Mouse (Mus musculus) neural tube, embryonic 13.5 days (tissue): ENCODE measurements around the gene Ptgir. TPM values are rescaled to one million over a fixed set of nuclear protein-coding genes. Genes with fewer than 3 reads are reported as not detected.

Experiments
- ATAC-seq: fragments of 200-750 bp; cut with Nextera tagmentation; 2 replicates; pipeline ENCODE4 v1.8.0; 2017; ENCODE audit warnings: low read depth, mild to moderate bottlenecking, moderate TSS enrichment, moderate library complexity
- H3K27ac ChIP-seq: fragments of 300-500 bp; sonication (generic); replicated peaks from 2 replicates; pipeline ENCODE4 v1.5.1; 2015; ENCODE audit warnings: moderate library complexity, mild to moderate bottlenecking, inconsistent platforms
- H3K27me3 ChIP-seq: fragments of 300-500 bp; sonication (generic); 2 replicates; pipeline ENCODE4 v1.6.1; 2015; ENCODE audit warnings: mild to moderate bottlenecking, inconsistent platforms
- H3K36me3 ChIP-seq: fragments of 300-500 bp; sonication (generic); 2 replicates; pipeline ENCODE4 v1.6.1; 2015; ENCODE audit warnings: mild to moderate bottlenecking, inconsistent platforms
- H3K4me1 ChIP-seq: fragments of 300-500 bp; sonication (generic); replicated peaks from 2 replicates; pipeline ENCODE4 v1.6.1; 2015; ENCODE audit warnings: inconsistent platforms
- H3K4me2 ChIP-seq: fragments of 300-500 bp; sonication (generic); 2 replicates; pipeline ENCODE4 v1.6.1; 2015; ENCODE audit warnings: inconsistent platforms, mild to moderate bottlenecking, moderate library complexity
- H3K4me3 ChIP-seq: fragments of 300-500 bp; sonication (generic); 2 replicates; pipeline ENCODE4 v1.5.1; 2015; ENCODE audit warnings: mild to moderate bottlenecking, inconsistent platforms
- H3K9ac ChIP-seq: fragments of 300-500 bp; sonication (generic); 2 replicates; pipeline ENCODE4 v1.6.1; 2015; ENCODE audit warnings: moderate library complexity, mild to moderate bottlenecking, inconsistent platforms
- H3K9me3 ChIP-seq: fragments of 300-500 bp; sonication (generic); 2 replicates; pipeline ENCODE4 v1.6.1; 2016; ENCODE audit warnings: inconsistent platforms
- WGBS: fragments of 180-500 bp; shearing (Covaris S2); methylation state at CpG from one replicate; pipeline ENCODE4 v1.1.7; 2015; 5-methylcytosine and 5-hydroxymethylcytosine counted together
- polyA plus RNA-seq: library from polyadenylated mRNA; unstranded; fragments of >200 nt; fragmentation: Nextera tagmentation; extraction: Ambion mirVana; gene quantifications from 2 replicates; pipeline ENCODE4 v1.2.1, GENCODE M21; 2015

The Ptgir gene
- polyA plus RNA-seq, 1 experiment from 2014 or later, result 3.6 TPM

DNA sequence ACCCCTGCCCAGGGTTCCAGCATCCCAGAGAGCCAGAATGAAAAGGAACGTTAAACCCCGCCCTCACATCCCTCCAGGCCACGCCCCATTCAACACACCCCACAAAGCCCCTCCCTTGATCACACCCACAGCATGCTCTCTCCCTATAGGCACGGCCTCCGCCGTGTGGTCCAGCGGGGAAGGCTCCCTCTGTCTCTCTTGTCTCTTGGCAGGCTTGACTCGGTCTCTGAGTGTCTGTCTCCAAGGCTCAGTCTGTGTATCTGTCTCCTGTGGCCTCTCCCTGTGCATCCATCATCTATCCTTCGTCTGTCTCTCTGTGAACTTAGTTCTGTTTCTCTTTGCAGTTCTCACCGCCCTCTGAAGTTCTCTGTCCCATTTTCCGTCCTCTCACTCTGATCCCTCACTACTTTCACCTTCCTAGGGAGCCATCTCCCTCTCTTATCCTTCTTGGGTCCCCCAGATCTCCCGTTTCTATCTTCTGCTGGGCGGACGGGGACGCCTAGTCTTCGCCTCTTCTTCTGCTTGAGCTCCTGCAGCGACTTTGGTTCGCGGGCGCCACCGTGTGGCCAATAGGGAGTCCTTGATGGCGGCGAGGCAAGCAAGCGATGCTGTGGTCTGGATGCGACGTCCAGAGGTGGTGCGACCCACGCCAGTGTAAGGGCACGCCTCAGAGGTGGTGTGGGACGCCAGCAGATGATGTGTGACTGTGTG, 14.5 kb upstream of the Ptgir start, which contains the start of gene Gng8:
Gng8 (plus strand) TSS at position 146 of the 711 bp plus-strand sequence.
- under 1% methylated on average over 30 of the region's 30 CpGs for WGBS
- Histone ChIP-seq H3K9me3 (no peaks in the 10 kb centered on the region), H3K4me1 (peaks cover 40% of the 10 kb centered on the region), H3K36me3 (peaks cover 8% of the 10 kb centered on the region), H3K27ac (peak within 1 kb of the TSS; percentile 66), H3K4me2 (peak within 1 kb of the TSS; percentile 57), H3K27me3 (peaks cover 54% of the 10 kb centered on the region), H3K4me3 (peak within 1 kb of the TSS; percentile 27), H3K9ac (peak within 1 kb of the TSS; percentile 38)
- ATAC-seq, result peak; percentile 68

DNA sequence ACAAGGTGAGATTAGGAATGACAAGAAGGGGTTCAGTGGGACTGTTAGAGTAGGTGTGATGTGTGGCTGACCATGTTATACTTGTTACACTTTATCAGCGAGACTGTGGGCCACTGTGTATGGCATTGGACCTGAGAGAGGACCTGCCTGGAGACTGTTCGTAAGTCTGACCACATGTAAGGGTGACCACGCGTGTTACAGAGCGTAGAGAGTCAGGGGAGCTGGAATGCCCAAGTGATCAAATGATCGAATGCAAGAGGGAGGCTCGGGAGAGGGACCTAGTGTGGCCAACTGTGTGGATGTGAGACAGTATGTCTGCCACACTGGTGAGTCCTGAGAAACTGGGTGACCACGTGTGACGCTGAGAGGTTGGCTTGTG, 13.9 kb upstream of the Ptgir start:
- WGBS, result 50% methylated on average over 9 of the region's 9 CpGs
- no peak overlapping the region for H3K27ac ChIP-seq
- H3K4me2 ChIP-seq, result peak overlapping the region; percentile 57
- H3K4me1 ChIP-seq, result peaks cover 40% of the 10 kb centered on the region
- peaks cover 4% of the 10 kb centered on the region for H3K36me3 ChIP-seq
- H3K4me3 ChIP-seq, result peak overlapping the region; percentile 27
- H3K9ac ChIP-seq, result peak overlapping the region; percentile 38; the same call in 1 of the 2 replicates
- no peaks in the 10 kb centered on the region for H3K9me3 ChIP-seq
- peaks cover 50% of the 10 kb centered on the region for H3K27me3 ChIP-seq
- ATAC-seq, result peak; percentile 9; the same call in 1 of the 2 replicates

DNA sequence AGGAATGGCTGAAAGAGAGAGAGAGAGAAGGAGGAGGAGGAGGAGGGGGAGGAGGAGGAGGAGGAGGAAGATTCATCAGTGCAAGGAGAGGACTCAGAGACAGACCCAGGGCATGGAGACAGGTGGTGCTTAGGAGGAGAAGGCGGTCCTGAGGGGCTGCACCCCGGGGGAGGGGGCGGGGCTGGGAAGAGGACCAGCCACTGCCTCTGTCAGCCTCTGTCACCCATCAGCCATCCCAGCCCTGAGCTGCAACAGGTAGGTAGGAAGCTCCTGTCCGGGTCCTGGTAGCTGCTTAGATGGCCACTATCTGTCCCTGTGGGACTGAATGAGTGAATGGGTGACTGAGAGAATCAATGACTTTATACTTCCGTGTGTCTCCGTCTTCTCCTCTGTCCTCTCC, 12.7 kb upstream of the Ptgir start:
- WGBS, result 0% methylated on average over 6 of the region's 6 CpGs
- Histone ChIP-seq H3K27me3 (peaks cover 43% of the 10 kb centered on the region), H3K36me3 (no peaks in the 10 kb centered on the region), H3K9me3 (no peaks in the 10 kb centered on the region), H3K27ac (peak overlapping the region; percentile 59; the same call in 1 of the 2 replicates), H3K9ac (peak overlapping the region; percentile 38; the same call in 1 of the 2 replicates), H3K4me1 (peaks cover 40% of the 10 kb centered on the region), H3K4me2 (peak overlapping the region; percentile 54), H3K4me3 (no peak overlapping the region)
- no peak for ATAC-seq

DNA sequence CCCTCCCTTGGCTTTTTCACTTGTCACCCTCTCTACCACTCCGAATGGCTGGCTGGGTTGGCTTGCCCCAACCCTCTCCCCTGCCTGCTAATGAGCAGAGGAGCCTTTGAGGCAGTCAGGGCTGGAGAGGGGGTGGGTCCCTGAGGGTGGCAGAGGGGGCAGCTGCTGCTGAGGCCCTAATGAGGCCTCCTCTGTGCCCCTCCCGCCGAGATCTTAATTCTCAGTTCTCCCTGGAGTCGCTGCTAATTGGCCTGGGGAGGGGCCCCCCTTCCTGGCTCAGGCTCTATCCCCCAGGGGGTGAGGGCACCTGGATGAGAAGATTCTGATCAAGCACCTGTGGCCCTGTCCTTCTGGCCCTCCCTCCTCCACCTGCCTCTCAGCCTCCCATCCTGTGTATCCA, 12.0 kb upstream of the Ptgir start:
- peaks cover 40% of the 10 kb centered on the region for H3K4me1 ChIP-seq
- H3K4me3 ChIP-seq, result peak overlapping the region; percentile 20; the same call in 1 of the 2 replicates
- H3K27ac ChIP-seq, result peak overlapping the region; percentile 59
- ATAC-seq, result peak; percentile 38; the same call in 1 of the 2 replicates
- H3K27me3 ChIP-seq, result peaks cover 39% of the 10 kb centered on the region
- H3K9ac ChIP-seq, result peak overlapping the region; percentile 38; the same call in 1 of the 2 replicates
- no peaks in the 10 kb centered on the region for H3K9me3 ChIP-seq
- 0% methylated on average over 4 of the region's 4 CpGs for WGBS
- peak overlapping the region; percentile 54 for H3K4me2 ChIP-seq
- no peaks in the 10 kb centered on the region for H3K36me3 ChIP-seq

DNA sequence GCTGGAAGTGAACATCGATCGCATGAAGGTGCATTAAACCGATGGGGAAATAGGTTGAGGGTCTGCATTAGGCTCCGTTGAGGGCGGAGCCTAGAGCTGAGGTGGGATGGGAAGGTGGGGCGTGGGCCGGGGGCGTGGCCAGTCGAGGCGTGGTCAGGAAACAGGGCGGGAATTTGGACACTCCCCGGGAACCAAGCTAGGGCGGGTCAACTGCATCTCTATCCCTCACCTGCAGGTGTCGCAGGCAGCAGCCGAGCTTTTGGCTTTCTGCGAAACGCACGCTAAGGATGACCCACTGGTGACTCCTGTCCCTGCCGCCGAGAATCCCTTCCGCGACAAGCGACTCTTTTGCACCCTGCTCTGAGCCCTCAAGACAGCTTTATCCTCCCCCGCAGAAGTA, 11.3 kb upstream of the Ptgir start:
- Histone ChIP-seq H3K9me3 (no peaks in the 10 kb centered on the region), H3K4me1 (peaks cover 43% of the 10 kb centered on the region), H3K27ac (no peak overlapping the region; the same call in 1 of the 2 replicates), H3K4me2 (peak overlapping the region; percentile 54), H3K9ac (peak overlapping the region; percentile 54), H3K36me3 (no peaks in the 10 kb centered on the region), H3K4me3 (peak overlapping the region; percentile 20), H3K27me3 (peaks cover 32% of the 10 kb centered on the region)
- under 1% methylated on average over 24 of the region's 24 CpGs for WGBS
- ATAC-seq, result peak; percentile 30

DNA sequence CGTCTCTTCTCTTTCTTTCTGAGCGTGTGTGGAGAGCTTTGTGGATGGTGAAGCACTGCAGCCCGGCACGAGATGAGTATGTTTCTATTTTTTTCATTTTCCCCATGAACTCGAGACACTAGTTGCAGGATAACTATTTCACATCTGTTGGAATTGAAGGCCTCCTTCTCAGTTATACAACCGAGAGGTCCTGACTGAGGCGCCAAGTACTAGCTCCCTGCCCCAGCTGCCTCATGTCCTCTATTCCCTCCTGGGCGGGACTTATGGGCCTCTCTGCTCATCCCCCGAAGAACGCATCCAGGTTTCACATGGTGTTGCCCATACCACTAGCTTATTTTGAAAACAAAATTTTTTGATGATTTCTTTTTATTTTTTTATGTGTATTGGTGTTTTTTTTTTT, 10.8 kb upstream of the Ptgir start:
- H3K9ac ChIP-seq, result peak overlapping the region; percentile 54
- WGBS, result 27% methylated on average over 10 of the region's 10 CpGs
- no peaks in the 10 kb centered on the region for H3K36me3 ChIP-seq

DNA sequence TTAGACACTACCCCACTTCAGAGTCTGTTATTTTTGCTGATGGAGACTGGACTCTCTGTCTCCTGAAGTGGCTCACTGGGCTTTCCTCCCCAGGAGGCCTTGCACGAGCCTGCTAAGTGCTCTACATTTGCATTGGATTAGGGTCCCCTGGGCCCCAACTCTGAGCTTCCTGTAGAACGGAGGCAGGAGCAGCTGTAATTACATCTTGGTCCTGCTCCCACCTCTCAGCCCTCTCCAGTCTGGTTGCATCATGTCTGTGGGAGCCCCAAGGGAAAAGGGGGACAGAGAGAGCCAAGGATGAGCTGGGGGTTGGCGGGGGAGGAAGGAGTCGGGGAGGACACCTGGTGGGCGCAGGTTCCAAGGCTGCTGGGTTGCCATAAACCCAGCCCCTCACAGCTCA, 5.8 kb upstream of the Ptgir start:
- ATAC-seq, result 0 out of 2 replicates have a peak, but pooled peaks have one; percentile 28
- Histone ChIP-seq H3K9ac (peak overlapping the region; percentile 34; the same call in 1 of the 2 replicates), H3K27me3 (no peaks in the 10 kb centered on the region), H3K9me3 (no peaks in the 10 kb centered on the region), H3K4me3 (no peak overlapping the region), H3K4me2 (no peak overlapping the region), H3K36me3 (no peaks in the 10 kb centered on the region), H3K4me1 (peaks cover 38% of the 10 kb centered on the region), H3K27ac (no peak overlapping the region; the same call in 1 of the 2 replicates)
- WGBS, result 18% methylated on average over 5 of the region's 5 CpGs

More for the DNA sequence above, 10.8 kb upstream of the Ptgir start:
- peak overlapping the region; percentile 20 for H3K4me3 ChIP-seq
- no peak for ATAC-seq
- peaks cover 48% of the 10 kb centered on the region for H3K4me1 ChIP-seq
- H3K9me3 ChIP-seq, result no peaks in the 10 kb centered on the region
- no peak overlapping the region; the same call in 1 of the 2 replicates for H3K27ac ChIP-seq
- peaks cover 27% of the 10 kb centered on the region for H3K27me3 ChIP-seq
- H3K4me2 ChIP-seq, result peak overlapping the region; percentile 54

DNA sequence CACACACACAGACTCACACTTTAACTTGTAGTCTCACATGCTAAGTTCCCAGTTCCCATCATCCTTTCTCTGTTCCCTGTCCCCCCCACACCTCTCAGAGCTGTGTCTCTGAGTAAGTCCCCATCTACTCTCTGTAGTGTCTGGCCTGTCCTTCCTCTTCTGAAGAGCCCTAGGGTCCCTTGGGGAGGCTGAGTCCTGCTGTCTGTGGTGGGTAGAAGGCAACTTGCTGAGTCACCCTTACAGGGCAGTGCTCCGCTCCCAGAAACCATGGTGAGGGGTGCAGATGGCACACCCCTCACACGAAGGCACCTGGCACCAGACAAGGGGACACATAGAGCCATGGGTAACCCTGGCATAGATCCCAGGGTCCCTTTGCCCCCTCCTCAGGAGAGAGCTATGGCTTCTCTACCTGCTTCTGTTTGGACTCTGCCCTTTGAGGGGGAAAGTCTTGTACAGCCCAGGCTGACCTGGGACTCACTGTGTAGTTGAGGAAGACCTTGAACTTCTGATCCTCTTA, 2.8 kb upstream of the Ptgir start:
- Histone ChIP-seq H3K27ac (no peak overlapping the region), H3K4me1 (peaks cover 44% of the 10 kb centered on the region), H3K9ac (no peak overlapping the region), H3K4me2 (no peak overlapping the region), H3K4me3 (no peak overlapping the region), H3K36me3 (no peaks in the 10 kb centered on the region), H3K9me3 (no peaks in the 10 kb centered on the region), H3K27me3 (no peaks in the 10 kb centered on the region)
- WGBS, result 71% methylated on average over 2 of the region's 2 CpGs
- ATAC-seq, result no peak

DNA sequence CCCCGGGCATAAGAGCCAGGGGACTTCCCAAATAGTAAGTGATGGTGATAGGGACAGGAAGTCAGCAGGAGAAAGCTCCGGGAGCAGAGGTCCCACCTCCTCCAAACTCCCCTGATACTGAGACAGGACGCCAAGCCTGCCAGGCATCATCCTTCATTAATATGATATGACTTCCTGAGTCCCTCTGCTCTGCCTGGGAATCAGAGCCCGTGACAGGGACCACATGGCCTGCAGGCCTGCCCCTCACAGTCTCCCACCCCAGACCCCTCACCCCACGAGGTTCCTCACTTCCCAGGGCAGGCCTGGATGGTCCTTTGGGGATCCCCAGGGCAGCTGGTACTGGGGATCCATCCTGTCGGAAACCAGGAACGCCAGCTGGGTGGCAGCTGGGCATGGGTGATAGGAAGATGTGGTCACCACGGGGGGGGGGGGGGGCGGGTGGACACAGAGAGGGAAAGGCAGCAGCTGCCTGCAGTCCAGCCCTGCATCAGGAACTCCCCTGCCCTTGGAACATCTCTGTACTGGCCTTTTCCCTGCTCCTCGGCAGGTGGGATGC, 2.1 kb upstream of the Ptgir start:
- 43% methylated on average over 9 of the region's 10 CpGs for WGBS
- no peak for ATAC-seq
- H3K36me3 ChIP-seq, result no peaks in the 10 kb centered on the region

DNA sequence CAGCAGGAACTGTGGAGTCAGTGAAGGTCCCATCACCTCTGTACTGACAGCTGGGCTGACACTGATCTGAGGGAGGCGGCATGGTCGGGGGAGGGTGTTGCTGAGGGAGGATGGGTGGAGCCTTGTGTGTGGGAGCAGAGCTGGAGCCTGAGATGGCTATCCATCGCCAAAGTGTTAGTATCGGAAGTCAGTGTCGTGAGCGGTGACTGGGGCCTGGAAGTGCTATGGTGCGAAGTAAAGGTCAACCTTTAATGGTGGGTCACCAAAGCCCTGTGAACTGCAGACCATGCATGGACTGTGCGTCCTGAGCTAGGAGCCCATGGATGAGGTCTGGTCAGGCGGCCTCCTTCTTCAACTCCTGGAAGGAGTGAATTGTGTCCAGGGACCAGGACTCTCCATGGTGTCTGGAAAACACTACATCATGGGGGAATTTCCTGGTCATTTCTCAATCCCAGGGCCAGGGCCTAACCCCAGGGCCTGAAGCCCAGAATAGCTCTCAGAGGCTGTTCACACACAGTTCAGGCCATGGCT, 734 bp upstream of the Ptgir start:
- no peaks in the 10 kb centered on the region; the same call in 1 of the 2 replicates for H3K27me3 ChIP-seq
- no peak overlapping the region for H3K4me3 ChIP-seq
- no peak overlapping the region for H3K4me2 ChIP-seq
- H3K36me3 ChIP-seq, result no peaks in the 10 kb centered on the region
- H3K27ac ChIP-seq, result no peak overlapping the region
- peaks cover 34% of the 10 kb centered on the region for H3K4me1 ChIP-seq
- H3K9me3 ChIP-seq, result no peaks in the 10 kb centered on the region
- ATAC-seq, result no peak
- 53% methylated on average over 9 of the region's 9 CpGs for WGBS
- no peak overlapping the region for H3K9ac ChIP-seq

More for the DNA sequence above, 2.1 kb upstream of the Ptgir start:
- Histone ChIP-seq H3K27ac (no peak overlapping the region), H3K27me3 (no peaks in the 10 kb centered on the region; the same call in 1 of the 2 replicates), H3K4me1 (peaks cover 44% of the 10 kb centered on the region), H3K4me2 (no peak overlapping the region), H3K9me3 (no peaks in the 10 kb centered on the region), H3K4me3 (no peak overlapping the region), H3K9ac (no peak overlapping the region)

DNA sequence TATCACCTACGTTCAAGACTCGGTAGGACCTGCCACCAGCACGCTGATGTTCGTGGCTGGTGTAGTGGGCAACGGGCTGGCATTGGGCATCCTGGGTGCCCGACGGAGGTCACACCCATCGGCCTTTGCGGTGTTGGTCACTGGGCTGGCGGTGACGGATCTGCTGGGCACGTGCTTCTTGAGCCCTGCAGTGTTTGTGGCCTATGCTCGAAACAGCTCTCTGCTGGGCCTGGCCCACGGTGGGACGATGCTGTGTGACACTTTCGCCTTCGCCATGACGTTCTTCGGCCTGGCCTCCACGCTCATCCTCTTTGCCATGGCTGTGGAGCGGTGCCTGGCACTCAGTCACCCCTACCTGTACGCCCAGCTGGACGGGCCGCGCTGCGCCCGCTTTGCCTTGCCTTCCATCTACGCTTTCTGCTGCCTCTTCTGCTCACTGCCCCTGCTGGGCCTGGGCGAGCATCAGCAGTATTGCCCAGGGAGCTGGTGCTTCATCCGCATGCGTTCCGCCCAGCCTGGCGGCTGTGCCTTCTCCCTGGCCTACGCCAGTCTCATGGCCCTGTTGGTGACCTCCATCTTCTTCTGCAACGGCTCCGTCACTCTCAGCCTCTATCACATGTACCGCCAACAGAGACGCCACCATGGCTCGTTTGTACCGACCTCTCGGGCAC, 734 bp downstream of the Ptgir start:
- no peak overlapping the region for H3K27ac ChIP-seq
- peak overlapping the region; percentile 10; the same call in 1 of the 2 replicates for H3K9ac ChIP-seq
- no peaks in the 10 kb centered on the region; the same call in 1 of the 2 replicates for H3K27me3 ChIP-seq
- WGBS, result 92% methylated on average over 41 of the region's 41 CpGs
- H3K36me3 ChIP-seq, result no peaks in the 10 kb centered on the region
- H3K4me2 ChIP-seq, result peak overlapping the region; percentile 8; the same call in 1 of the 2 replicates
- H3K4me1 ChIP-seq, result peaks cover 23% of the 10 kb centered on the region
- no peaks in the 10 kb centered on the region for H3K9me3 ChIP-seq
- H3K4me3 ChIP-seq, result no peak overlapping the region
- no peak for ATAC-seq
